Mouse (Mus musculus): ENCODE measurements around the gene Smg5. TPM values are rescaled to one million over a fixed set of nuclear protein-coding genes. Genes with fewer than 3 reads are reported as not detected.
"Not testable (repeated sequence)": the region's sequence is repeated elsewhere in the genome, so short reads cannot be mapped to it uniquely, and the experiment has no call there.

Gene Smg5
- polyA plus RNA-seq, 1 experiment from 2014 or later: 57.2 TPM

DNA sequence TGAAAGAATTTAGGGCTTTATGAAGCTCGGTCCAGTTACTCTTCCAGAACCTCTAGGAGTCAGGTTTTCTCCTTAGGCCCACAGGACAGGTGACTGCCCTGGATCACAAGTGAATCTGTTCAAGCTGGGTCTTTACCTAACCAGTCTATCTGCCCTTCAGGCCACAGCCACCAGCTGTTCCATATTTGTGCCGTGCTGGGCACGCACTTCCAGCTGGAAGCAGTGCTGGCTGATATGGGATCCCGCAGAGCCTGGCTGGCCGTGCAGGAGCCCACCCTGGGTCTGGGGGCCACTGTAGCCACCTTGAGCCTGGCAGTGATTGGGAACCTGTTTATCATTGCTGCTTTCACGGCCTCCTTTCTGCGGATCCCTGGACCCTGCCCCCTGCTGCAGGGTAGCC is 40.6 kb downstream of the Smg5 start:
- H3K27me3 ChIP-seq (ENCODE audit: control insufficient read depth, insufficient read depth, low read length); H3K36me3 ChIP-seq (ENCODE audit: control insufficient read depth, insufficient read depth, low read length); H3K4me3 ChIP-seq (ENCODE audit: low read depth, low read length); H3K4me2 ChIP-seq (ENCODE audit: low read depth); H3K27ac ChIP-seq (ENCODE audit: low read depth, low read length); H3K9me3 ChIP-seq (ENCODE audit: control insufficient read depth, low read length); DNase-seq (ENCODE audit: low spot score); H3K4me1 ChIP-seq (ENCODE audit: control insufficient read depth, insufficient read depth, low read length): not testable (repeated sequence)
- ATAC-seq (ENCODE audit: insufficient read depth, low FRiP score, low TSS enrichment): 0 out of 2 replicates have a peak, but pooled peaks have one; percentile 24
- WGBS: 17% methylated on average over 5 of the region's 7 CpGs
- H3K9ac ChIP-seq (ENCODE audit: low read length): peak overlapping the region; percentile 2; the same call in 1 of the 2 replicates

DNA sequence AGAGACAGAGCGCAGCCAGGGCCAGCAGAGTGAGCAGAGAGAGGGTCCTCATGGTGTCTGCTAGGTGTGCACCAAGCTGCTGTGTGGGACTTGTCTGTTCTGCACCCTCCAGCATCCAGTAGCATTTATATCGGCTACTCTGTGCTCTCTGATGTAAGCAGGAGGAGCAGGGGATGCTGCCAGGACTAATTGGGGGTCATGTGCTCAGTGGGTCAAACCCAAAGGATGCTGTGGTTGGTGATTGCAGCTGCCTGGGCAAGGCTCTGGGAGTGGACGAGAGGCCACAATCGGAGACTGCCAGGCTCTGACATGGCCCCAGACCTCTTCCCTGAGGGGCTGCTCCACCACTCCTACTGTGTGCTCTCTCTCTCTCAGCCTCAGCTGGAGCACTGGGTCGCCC is 42.5 kb downstream of the Smg5 start, which contains the start of gene Bglap2:
TSS of gene Bglap2 (minus strand) at position 101 of the 400 bp plus-strand sequence.
- not testable (repeated sequence) for H3K4me2 ChIP-seq (ENCODE audit: low read depth); H3K27me3 ChIP-seq (ENCODE audit: control insufficient read depth, insufficient read depth, low read length); H3K27ac ChIP-seq (ENCODE audit: low read depth, low read length); H3K9ac ChIP-seq (ENCODE audit: low read length); DNase-seq (ENCODE audit: low spot score); H3K36me3 ChIP-seq (ENCODE audit: control insufficient read depth, insufficient read depth, low read length); H3K9me3 ChIP-seq (ENCODE audit: control insufficient read depth, low read length); ATAC-seq (ENCODE audit: insufficient read depth, low FRiP score, low TSS enrichment); H3K4me3 ChIP-seq (ENCODE audit: low read depth, low read length); H3K4me1 ChIP-seq (ENCODE audit: control insufficient read depth, insufficient read depth, low read length)
- WGBS: 69% methylated on average over 4 of the region's 5 CpGs

DNA sequence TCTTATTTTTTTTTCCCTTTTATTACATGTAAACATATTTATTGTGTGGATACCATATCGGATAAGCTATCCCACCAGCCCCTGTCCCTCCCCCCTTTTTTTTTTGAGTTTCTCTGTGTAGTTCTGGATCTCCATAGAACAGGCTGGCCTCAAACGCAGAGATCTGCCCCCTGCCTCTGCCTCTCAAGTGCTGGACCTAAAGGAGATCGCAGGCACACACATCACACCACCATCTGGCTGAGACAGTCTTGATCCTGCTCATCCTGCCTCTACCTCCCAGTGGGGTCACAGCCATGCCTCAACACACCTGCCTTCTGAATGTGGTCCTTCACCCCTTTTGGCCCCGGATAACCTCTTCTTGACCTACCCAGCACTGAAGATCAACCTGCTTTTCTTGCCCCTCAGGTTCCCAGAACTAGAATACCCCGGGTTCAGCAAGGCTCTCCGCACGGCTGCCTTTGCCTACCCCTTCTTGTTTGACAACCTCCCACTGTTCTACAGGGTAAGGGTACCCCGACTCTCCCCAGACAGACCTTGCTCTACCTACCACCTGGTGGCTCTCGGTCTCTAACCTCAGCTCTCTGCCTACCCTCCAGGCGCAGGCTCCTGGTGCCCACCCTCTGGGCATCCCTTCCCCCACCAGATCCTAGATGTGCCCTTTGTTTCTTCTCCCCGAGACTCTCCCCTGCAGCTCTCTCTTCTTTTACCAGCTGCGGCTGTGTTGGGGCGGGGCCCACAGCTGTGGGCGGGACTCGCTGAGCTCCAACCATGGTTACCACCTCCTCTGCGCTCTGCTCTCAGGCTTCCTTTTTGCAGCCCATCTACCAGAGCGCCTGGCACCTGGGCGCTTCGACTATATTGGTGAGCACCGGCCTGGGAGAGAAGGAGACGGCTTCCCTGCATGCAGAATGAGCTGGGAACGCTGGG is 45.6 kb downstream of the Smg5 start:
- peak; percentile 79 for DNase-seq (ENCODE audit: low spot score)
- not testable (repeated sequence) for H3K9ac ChIP-seq (ENCODE audit: low read length); H3K4me1 ChIP-seq (ENCODE audit: control insufficient read depth, insufficient read depth, low read length); H3K27me3 ChIP-seq (ENCODE audit: control insufficient read depth, insufficient read depth, low read length); H3K36me3 ChIP-seq (ENCODE audit: control insufficient read depth, insufficient read depth, low read length); H3K4me3 ChIP-seq (ENCODE audit: low read depth, low read length); H3K9me3 ChIP-seq (ENCODE audit: control insufficient read depth, low read length)
- 9% methylated on average over 17 of the region's 22 CpGs for WGBS
- Histone ChIP-seq H3K27ac (ENCODE audit: low read depth, low read length) (peak overlapping the region; percentile 39; the same call in 1 of the 2 replicates), H3K4me2 (ENCODE audit: low read depth) (peak overlapping the region; percentile 38)
- peak; percentile 81 for ATAC-seq (ENCODE audit: insufficient read depth, low FRiP score, low TSS enrichment)

DNA sequence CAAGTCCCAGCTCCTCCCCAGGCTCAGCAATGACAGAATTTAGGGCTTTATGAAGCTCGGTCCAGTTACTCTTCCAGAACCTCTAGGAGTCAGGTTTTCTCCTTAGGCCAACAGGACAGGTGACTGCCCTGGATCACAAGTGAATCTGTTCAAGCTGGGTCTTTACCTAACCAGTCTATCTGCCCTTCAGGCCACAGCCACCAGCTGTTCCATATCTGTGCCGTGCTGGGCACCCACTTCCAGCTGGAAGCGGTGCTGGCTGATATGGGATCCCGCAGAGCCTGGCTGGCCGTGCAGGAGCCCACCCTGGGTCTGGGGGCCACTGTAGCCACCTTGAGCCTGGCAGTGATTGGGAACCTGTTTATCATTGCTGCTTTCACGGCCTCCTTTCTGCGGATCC is 46.3 kb downstream of the Smg5 start:
- DNase-seq (ENCODE audit: low spot score); H3K4me2 ChIP-seq (ENCODE audit: low read depth); H3K9me3 ChIP-seq (ENCODE audit: control insufficient read depth, low read length); H3K4me1 ChIP-seq (ENCODE audit: control insufficient read depth, insufficient read depth, low read length); H3K27ac ChIP-seq (ENCODE audit: low read depth, low read length); H3K27me3 ChIP-seq (ENCODE audit: control insufficient read depth, insufficient read depth, low read length); H3K4me3 ChIP-seq (ENCODE audit: low read depth, low read length); H3K36me3 ChIP-seq (ENCODE audit: control insufficient read depth, insufficient read depth, low read length); H3K9ac ChIP-seq (ENCODE audit: low read length): not testable (repeated sequence)
- WGBS: 25% methylated on average over 1 of the region's 7 CpGs
- 0 out of 2 replicates have a peak, but pooled peaks have one; percentile 28 for ATAC-seq (ENCODE audit: insufficient read depth, low FRiP score, low TSS enrichment)

DNA sequence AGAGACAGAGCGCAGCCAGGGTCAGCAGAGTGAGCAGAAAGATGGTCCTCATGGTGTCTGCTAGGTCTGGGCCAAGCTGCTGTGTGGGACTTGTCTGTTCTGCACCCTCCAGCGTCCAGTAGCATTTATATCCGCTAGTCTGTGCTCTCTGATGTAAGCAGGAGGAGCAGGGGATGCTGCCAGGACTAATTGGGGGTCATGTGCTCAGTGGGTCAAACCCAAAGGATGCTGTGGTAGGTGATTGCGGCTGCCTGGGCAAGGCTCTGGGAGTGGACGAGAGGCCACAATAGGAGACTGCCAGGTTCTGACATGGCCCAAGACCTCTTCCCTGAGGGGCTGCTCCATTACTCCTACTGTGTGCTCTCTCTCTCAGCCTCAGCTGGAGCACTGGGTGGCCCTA is 48.3 kb downstream of the Smg5 start, which contains the start of gene Bglap:
TSS of gene Bglap (minus strand) at position 101 of the 400 bp plus-strand sequence.
- Histone ChIP-seq H3K4me2 (ENCODE audit: low read depth) (no peak within 1 kb of the TSS), H3K9ac (ENCODE audit: low read length) (no peak within 1 kb of the TSS), H3K27ac (ENCODE audit: low read depth, low read length) (no peak within 1 kb of the TSS), H3K27me3 (ENCODE audit: control insufficient read depth, insufficient read depth, low read length) (no peaks in the 10 kb centered on the region), H3K4me3 (ENCODE audit: low read depth, low read length) (no peak within 1 kb of the TSS), H3K4me1 (ENCODE audit: control insufficient read depth, insufficient read depth, low read length) (no peaks in the 10 kb centered on the region), H3K36me3 (ENCODE audit: control insufficient read depth, insufficient read depth, low read length) (no peaks in the 10 kb centered on the region), H3K9me3 (ENCODE audit: control insufficient read depth, low read length) (no peaks in the 10 kb centered on the region)
- WGBS: 71% methylated on average over 5 of the region's 5 CpGs
- ATAC-seq (ENCODE audit: insufficient read depth, low FRiP score, low TSS enrichment) (no peak), DNase-seq (ENCODE audit: low spot score) (no peak)

DNA sequence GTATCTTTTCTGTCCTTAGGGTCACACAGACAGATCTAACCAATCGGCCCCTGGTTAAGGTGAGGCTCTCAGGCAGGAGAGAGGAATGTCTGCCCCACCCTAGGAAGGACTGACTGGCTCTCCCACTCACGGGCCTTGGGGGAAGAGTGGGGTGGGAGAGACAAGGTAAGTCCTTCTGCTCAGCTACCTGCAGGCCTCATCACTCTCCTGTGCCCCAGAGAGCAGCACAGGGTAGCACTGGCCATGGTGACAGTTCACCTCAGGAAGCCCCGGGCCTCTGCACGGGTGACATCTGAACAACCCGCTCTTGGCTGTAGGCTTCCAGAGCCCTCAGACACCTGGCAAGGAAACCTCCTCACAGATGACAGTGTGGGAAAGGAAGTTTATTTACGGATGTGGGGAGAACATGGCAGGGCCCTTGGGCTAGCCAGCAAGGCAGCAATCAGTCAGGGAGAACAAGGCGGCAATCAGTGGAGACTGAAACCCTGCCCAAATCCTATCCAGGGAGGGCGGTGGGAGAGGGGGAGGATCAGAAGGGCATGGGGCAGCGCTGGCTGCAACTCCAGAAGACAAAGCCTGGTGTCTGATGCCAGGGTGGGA is 57.8 kb downstream of the Smg5 start:
- no peaks in the 10 kb centered on the region for H3K4me1 ChIP-seq (ENCODE audit: control insufficient read depth, insufficient read depth, low read length)
- DNase-seq (ENCODE audit: low spot score) (no peak), ATAC-seq (ENCODE audit: insufficient read depth, low FRiP score, low TSS enrichment) (no peak)
- H3K9me3 ChIP-seq (ENCODE audit: control insufficient read depth, low read length): no peaks in the 10 kb centered on the region
- H3K27ac ChIP-seq (ENCODE audit: low read depth, low read length): no peak overlapping the region
- no peaks in the 10 kb centered on the region; the same call in 1 of the 2 replicates for H3K36me3 ChIP-seq (ENCODE audit: control insufficient read depth, insufficient read depth, low read length)
- H3K4me3 ChIP-seq (ENCODE audit: low read depth, low read length): no peak overlapping the region
- 88% methylated on average over 8 of the region's 9 CpGs for WGBS
- no peak overlapping the region for H3K4me2 ChIP-seq (ENCODE audit: low read depth)
- no peaks in the 10 kb centered on the region for H3K27me3 ChIP-seq (ENCODE audit: control insufficient read depth, insufficient read depth, low read length)
- H3K9ac ChIP-seq (ENCODE audit: low read length): no peak overlapping the region

DNA sequence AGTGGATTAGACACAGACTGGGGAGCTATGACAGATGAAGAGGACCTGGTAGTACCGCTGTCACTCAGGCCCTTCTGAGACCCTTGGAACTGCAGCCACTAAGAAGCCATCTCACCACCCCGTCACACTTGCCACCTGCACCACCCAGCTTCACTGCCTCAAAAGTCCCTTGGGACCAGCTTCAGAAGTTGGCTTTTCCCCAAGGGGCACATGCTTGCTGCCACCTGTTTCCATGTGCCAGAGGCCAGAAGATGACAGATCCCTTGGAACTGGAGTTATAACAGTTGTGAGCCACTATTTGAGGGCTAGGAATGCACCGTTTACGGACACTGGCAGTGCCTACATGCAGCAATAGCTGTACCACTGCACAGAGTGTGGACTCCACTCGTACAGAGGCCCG is 59.2 kb downstream of the Smg5 start:
- Histone ChIP-seq H3K4me1 (ENCODE audit: control insufficient read depth, insufficient read depth, low read length) (no peaks in the 10 kb centered on the region), H3K27ac (ENCODE audit: low read depth, low read length) (no peak overlapping the region), H3K4me2 (ENCODE audit: low read depth) (no peak overlapping the region), H3K36me3 (ENCODE audit: control insufficient read depth, insufficient read depth, low read length) (no peaks in the 10 kb centered on the region; the same call in 1 of the 2 replicates), H3K4me3 (ENCODE audit: low read depth, low read length) (no peak overlapping the region), H3K9me3 (ENCODE audit: control insufficient read depth, low read length) (no peaks in the 10 kb centered on the region), H3K9ac (ENCODE audit: low read length) (no peak overlapping the region), H3K27me3 (ENCODE audit: control insufficient read depth, insufficient read depth, low read length) (no peaks in the 10 kb centered on the region)
- 89% methylated on average over 6 of the region's 6 CpGs for WGBS
- ATAC-seq (ENCODE audit: insufficient read depth, low FRiP score, low TSS enrichment): no peak
- no peak for DNase-seq (ENCODE audit: low spot score)

DNA sequence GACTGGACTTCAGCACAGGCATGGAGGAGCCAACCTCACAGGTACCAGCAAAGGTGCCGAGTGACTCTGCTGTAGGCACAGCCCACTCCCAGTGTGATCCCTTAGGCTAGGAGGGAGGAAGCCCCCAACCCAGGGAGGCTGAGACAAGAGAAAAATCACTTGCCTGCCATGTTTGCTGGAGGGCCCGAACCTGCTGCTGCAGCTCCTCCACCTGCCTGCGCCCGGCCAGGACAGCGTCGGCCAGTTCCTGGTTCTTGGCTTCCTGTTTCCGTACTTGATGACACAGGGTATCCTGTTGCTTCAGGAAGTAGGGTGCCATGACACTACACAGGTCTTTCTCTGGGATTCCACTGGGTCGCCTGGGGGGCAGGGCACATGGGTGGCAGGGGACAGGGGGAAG is 59.7 kb downstream of the Smg5 start:
- Histone ChIP-seq H3K4me1 (ENCODE audit: control insufficient read depth, insufficient read depth, low read length) (no peaks in the 10 kb centered on the region), H3K36me3 (ENCODE audit: control insufficient read depth, insufficient read depth, low read length) (no peaks in the 10 kb centered on the region; the same call in 1 of the 2 replicates), H3K4me3 (ENCODE audit: low read depth, low read length) (no peak overlapping the region), H3K27me3 (ENCODE audit: control insufficient read depth, insufficient read depth, low read length) (no peaks in the 10 kb centered on the region), H3K9me3 (ENCODE audit: control insufficient read depth, low read length) (no peaks in the 10 kb centered on the region), H3K4me2 (ENCODE audit: low read depth) (no peak overlapping the region), H3K27ac (ENCODE audit: low read depth, low read length) (no peak overlapping the region), H3K9ac (ENCODE audit: low read length) (no peak overlapping the region)
- no peak for ATAC-seq (ENCODE audit: insufficient read depth, low FRiP score, low TSS enrichment)
- no peak for DNase-seq (ENCODE audit: low spot score)
- WGBS: 93% methylated on average over 8 of the region's 8 CpGs

All from neural tube, embryonic 11.5 days (tissue).